Mouse (Mus musculus) myocyte (in vitro differentiated cells): ENCODE measurements at regions not wholly inside any gene's neighbourhood (a gene's known extent, or its start where the extent isn't known, plus 50 kb on each side); places are given as distances from the start of the nearest gene placed in this dataset.

Source experiments
- CEBPB ChIP-seq: IDR thresholded peaks from 2 replicates; pipeline ENCODE4 v1.6.1; 2011; ENCODE audit warnings: mild to moderate bottlenecking, moderate library complexity; ENCODE audit not compliant: poor library complexity, insufficient read depth, severe bottlenecking
- POLR2A ChIP-seq: IDR thresholded peaks from one replicate; pipeline ENCODE4 v1.6.1; 2011; ENCODE audit warnings: low read depth, mild to moderate bottlenecking, control low read depth, moderate library complexity; ENCODE audit not compliant: insufficient read length
- TCF12 ChIP-seq: IDR thresholded peaks from one replicate; pipeline ENCODE4 v1.6.1; 2011; ENCODE audit warnings: mild to moderate bottlenecking, control low read depth; ENCODE audit not compliant: poor library complexity, insufficient read depth, severe bottlenecking
- USF1 ChIP-seq: IDR thresholded peaks from one replicate; pipeline ENCODE4 v1.6.1; 2011; ENCODE audit warnings: low read depth, mild to moderate bottlenecking, control low read depth, moderate library complexity

DNA sequence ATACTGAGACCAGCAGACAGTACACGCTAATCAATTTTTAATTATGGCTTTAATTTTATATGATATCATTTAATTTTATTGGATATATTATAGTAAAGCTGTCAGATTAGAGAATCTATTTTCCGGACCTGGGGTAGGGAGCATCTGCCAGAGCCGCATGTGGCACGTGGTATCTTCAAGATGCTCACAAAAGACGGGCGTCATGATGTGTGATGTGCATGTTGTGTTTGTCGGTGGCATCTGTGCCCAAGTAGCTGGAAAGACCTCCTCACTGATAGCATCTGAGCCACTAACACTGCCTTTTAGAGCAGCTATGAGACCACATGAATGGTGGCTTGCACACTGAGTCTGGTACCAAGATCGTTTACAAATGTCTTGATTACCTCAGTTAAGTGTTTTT, 652.9 kb upstream of the Vstm2b start:
- no peak for TF ChIP-seq USF1
- no peak for TF ChIP-seq CEBPB
- TF ChIP-seq POLR2A, result no peak
- no peak for TF ChIP-seq TCF12
